Mouse (Mus musculus): ENCODE data around the gene Rftn2. TPM values are rescaled to one million over a fixed set of nuclear protein-coding genes. Genes with fewer than 3 reads are reported as not detected.
A peak's percentile ranks its signal among the peaks of the same experiment; 100 is the strongest.
"Not testable (repeated sequence)": the region's sequence is repeated elsewhere in the genome, so short reads cannot be mapped to it uniquely, and the experiment has no call there.

Rftn2 gene
- polyA plus RNA-seq, 1 experiment from 2014 or later, result 9.7 TPM

DNA sequence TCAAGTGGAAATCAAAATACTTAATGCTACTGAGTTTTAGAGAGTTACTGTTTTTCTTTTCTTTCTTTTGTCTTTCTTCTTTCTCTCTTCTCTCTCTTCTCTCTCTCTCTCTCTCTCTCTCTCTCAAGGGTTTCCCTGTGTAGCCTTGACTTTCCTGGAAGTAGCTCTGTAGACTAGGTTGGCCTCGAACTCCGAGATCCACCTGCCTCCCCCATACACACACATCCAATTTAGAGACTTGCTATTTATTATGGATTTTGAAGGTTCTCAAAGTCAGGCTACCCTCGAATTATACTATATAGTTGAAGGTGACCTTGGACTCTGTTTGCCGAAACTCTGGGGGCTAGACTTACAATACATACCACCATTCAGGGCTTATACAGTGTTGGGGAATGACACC lies 94.3 kb downstream of the Rftn2 start:
- Histone ChIP-seq H3K4me1 (peaks cover 25% of the 10 kb centered on the region), H3K4me2 (peak overlapping the region; percentile 68), H3K9me3 (replicated peaks) (no peaks in the 10 kb centered on the region), H3K4me3 (replicated peaks) (peak overlapping the region; percentile 100), H3K27ac (replicated peaks) (no peak overlapping the region), H3K27me3 (replicated peaks) (no peaks in the 10 kb centered on the region), H3K36me3 (no peaks in the 10 kb centered on the region), H3K9ac (replicated peaks) (peak overlapping the region; percentile 99)
- WGBS, result 74% methylated on average over 4 of the region's 4 CpGs
- no peak for ATAC-seq (ENCODE audit: low FRiP score)

DNA sequence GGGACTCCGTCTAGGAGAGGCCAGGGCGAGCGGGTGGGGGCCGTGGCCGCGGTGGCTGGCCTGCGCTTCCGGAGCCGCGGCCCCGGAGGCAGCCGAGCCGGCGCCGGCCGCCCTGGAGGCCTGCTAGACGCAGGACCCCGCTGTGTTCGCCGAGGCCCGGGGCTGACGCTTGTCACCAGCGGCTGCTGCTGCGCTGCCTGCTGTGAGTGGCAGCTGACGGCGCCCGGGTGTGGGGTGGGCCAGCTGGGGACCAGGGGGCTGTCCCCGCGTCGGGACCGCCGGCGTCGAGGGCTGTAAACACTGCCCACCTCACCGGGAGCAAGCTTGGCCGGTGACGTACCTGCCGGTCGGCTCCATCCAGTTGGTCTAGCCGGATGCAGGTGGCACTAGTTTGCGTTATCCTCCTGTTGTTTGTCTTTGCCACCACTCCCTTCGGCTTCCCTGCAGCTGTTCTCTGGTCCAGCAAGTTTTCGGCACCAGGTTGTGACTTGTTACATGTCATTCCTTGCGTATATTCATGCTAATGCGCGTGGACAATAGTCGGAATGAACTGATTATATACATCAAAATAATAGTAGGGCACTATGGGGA lies 95.1 kb downstream of the Rftn2 start:
- peak; percentile 87 for ATAC-seq (ENCODE audit: low FRiP score)
- H3K4me2 ChIP-seq, result peak overlapping the region; percentile 68

DNA sequence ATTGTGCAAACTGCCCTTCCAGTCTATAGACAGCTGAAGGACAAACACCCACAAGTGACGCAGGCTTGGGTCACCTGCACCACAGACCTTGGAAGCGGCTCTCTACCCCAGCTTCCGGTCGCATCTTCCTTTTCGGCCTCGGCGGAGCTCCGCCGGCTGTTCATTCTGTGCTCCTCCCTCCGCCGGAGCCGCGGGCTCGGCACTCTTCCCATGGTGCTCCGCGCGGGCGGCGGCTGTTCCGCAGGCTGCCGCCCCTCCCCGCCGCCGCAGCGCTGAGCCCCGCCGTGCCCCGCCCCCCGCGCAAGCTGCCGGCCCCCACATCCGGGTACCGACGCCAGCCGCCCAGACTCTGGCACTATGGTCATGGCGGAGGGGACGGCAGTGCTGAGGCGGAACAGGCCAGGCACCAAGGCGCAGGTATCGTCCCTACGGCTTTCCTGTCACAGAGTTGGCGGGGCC lies 95.6 kb downstream of the Rftn2 start, which contains the start of gene Mob4:
Gene Mob4, plus strand, starts transcription at position 289 of the 459 bp plus-strand sequence.
- Histone ChIP-seq H3K27ac (replicated peaks) (peak within 1 kb of the TSS; percentile 99), H3K4me2 (peak within 1 kb of the TSS; percentile 68), H3K9me3 (replicated peaks) (no peaks in the 10 kb centered on the region), H3K27me3 (replicated peaks) (no peaks in the 10 kb centered on the region), H3K4me3 (replicated peaks) (peak within 1 kb of the TSS; percentile 100), H3K36me3 (no peaks in the 10 kb centered on the region), H3K4me1 (peaks cover 25% of the 10 kb centered on the region), H3K9ac (replicated peaks) (peak within 1 kb of the TSS; percentile 99)
- peak; percentile 98 for ATAC-seq (ENCODE audit: low FRiP score)
- WGBS, result under 1% methylated on average over 42 of the region's 42 CpGs

More for the DNA sequence above, 95.1 kb downstream of the Rftn2 start:
- Histone ChIP-seq H3K4me3 (replicated peaks) (peak overlapping the region; percentile 100), H3K36me3 (no peaks in the 10 kb centered on the region), H3K4me1 (peaks cover 25% of the 10 kb centered on the region), H3K27me3 (replicated peaks) (no peaks in the 10 kb centered on the region), H3K27ac (replicated peaks) (peak overlapping the region; percentile 99), H3K9me3 (replicated peaks) (no peaks in the 10 kb centered on the region), H3K9ac (replicated peaks) (peak overlapping the region; percentile 99)
- under 1% methylated on average over 40 of the region's 47 CpGs for WGBS

DNA sequence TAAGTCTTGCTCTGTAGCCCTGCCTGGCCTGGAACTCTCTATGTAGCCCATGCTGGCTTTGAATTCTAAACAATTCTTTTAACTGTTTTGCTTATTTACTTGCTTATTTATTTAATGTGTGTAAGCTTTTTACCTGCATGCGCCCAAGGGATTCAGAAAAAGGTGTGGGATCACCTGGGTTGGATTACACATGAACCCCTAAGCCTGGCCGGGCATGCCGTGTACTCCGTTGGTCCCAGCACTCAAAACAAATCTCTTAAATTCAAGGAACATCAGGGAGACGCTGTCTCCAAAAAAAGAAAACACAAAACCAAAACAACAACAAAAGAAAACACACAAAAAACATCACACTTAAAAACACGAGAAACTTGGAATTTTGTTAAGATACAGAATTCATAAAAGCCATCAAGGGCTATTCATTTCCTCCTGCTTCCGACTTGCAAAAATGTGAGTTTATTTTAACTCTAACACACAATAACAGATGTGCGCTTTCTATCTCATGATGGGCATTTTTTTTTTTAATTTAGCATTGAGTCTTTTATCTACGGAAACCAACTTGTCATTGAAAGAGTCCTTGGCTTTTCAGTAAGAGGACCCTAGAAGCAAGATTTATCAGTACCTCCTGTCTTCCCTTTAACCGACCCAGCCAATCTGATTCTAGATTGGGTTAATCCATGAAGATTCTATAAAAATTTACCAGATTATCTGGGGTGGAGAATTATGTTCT lies 96.2 kb downstream of the Rftn2 start:
- Histone ChIP-seq H3K27ac (replicated peaks) (peak overlapping the region; percentile 99), H3K4me3 (replicated peaks) (peak overlapping the region; percentile 100), H3K9me3 (replicated peaks) (no peaks in the 10 kb centered on the region), H3K36me3 (no peaks in the 10 kb centered on the region), H3K9ac (replicated peaks) (peak overlapping the region; percentile 99), H3K27me3 (replicated peaks) (no peaks in the 10 kb centered on the region), H3K4me2 (peak overlapping the region; percentile 68), H3K4me1 (peaks cover 25% of the 10 kb centered on the region)
- WGBS, result 68% methylated on average over 10 of the region's 10 CpGs
- no peak for ATAC-seq (ENCODE audit: low FRiP score)

DNA sequence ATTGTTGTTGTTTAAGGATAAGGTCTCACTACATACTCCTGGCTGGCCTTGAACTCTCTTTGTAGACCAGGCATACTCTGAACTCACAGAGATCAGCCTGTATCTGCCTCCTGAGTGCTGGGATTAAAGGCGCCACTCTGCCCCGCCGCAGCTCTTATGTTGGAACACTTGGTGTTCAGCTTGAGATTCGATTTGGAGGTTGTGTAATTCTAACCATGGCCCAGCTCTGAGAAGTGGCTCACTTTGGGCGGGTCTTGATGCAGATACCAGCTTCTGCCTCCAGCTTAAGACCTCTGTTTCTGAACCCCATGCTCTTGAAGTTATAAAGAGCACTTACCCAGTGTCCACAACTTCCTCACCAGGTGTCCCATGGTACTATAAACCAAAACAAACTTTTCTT lies 96.9 kb downstream of the Rftn2 start:
- Histone ChIP-seq H3K4me2 (peak overlapping the region; percentile 68; the same call in 1 of the 2 replicates), H3K27me3 (replicated peaks) (no peaks in the 10 kb centered on the region), H3K4me3 (replicated peaks) (no peak overlapping the region), H3K9ac (replicated peaks) (no peak overlapping the region), H3K36me3 (no peaks in the 10 kb centered on the region), H3K27ac (replicated peaks) (no peak overlapping the region), H3K4me1 (peaks cover 25% of the 10 kb centered on the region), H3K9me3 (replicated peaks) (no peaks in the 10 kb centered on the region)
- 93% methylated on average over 5 of the region's 5 CpGs for WGBS
- ATAC-seq (ENCODE audit: low FRiP score), result no peak

DNA sequence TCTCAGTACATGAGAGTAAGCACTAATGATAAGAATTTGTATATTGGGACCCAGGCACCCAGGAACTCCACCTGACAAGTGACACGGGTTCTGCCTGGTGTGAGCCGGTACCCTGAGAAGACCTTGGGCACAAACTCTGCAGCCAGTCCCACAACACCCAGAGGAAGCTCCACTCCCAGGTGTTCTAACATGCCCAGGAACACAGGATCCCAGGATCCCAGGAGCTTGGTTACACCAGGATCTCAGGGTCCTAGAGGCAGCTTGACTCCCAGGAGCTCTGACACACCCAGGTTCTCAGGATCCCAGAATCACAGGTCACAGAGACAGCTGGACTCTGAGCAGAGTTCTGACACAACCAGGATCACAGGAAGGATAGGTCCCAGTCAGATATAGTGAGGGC lies 102.4 kb downstream of the Rftn2 start:
- not testable (repeated sequence) for H3K27me3 ChIP-seq (replicated peaks); H3K9me3 ChIP-seq (replicated peaks); H3K27ac ChIP-seq (replicated peaks); H3K4me2 ChIP-seq; ATAC-seq (ENCODE audit: low FRiP score); H3K4me3 ChIP-seq (replicated peaks); H3K9ac ChIP-seq (replicated peaks); H3K36me3 ChIP-seq; H3K4me1 ChIP-seq
- WGBS, result 93% methylated on average over 2 of the region's 2 CpGs

DNA sequence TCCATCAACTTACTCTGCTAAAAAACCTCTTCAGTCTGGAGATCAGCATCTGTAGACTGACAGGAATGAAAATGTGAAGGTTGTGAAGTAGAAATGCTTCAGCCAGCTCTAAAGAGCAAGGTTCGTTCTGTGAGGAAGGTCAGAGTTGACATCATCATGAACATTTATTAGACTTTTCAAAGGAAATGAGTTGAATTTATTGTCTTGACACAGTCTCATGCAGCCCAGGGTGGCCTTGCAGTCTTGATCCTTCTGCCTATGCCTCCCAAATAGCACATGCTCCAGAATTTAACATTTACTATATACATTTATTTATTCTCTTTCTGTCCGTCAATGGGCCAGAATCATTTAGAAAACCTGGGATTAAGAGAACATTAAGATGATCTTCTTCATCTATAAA lies 103.0 kb downstream of the Rftn2 start:
- Histone ChIP-seq H3K4me1 (no peaks in the 10 kb centered on the region), H3K9me3 (replicated peaks) (no peaks in the 10 kb centered on the region), H3K4me2 (no peak overlapping the region), H3K4me3 (replicated peaks) (no peak overlapping the region), H3K9ac (replicated peaks) (no peak overlapping the region), H3K27ac (replicated peaks) (no peak overlapping the region), H3K27me3 (replicated peaks) (no peaks in the 10 kb centered on the region), H3K36me3 (no peaks in the 10 kb centered on the region)
- no peak for ATAC-seq (ENCODE audit: low FRiP score)
- 88% methylated on average over 2 of the region's 2 CpGs for WGBS

DNA sequence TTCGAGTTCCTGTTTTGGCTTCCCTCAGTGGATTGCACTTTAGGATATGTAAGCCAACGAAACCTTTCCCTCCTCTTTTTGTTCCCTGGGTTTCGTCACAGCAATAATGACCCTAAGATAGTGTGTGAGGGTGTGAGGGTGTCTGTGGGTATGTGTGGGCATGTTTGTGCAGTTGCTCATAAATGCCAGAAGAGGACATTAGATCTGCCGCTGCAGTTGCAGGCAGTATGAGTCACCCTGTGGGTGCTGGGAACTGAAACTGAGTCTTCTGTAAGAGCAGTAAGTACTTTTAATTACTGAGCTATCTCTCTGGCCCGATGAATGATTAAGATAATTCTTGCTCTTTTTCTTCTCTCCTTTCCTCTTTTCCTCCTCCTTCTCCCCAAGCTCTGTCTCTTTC lies 103.5 kb downstream of the Rftn2 start:
- no peak for ATAC-seq (ENCODE audit: low FRiP score)
- Histone ChIP-seq H3K9me3 (replicated peaks) (no peaks in the 10 kb centered on the region), H3K4me2 (no peak overlapping the region), H3K27ac (replicated peaks) (no peak overlapping the region), H3K4me1 (no peaks in the 10 kb centered on the region), H3K27me3 (replicated peaks) (no peaks in the 10 kb centered on the region), H3K9ac (replicated peaks) (no peak overlapping the region), H3K4me3 (replicated peaks) (no peak overlapping the region), H3K36me3 (no peaks in the 10 kb centered on the region)
- 86% methylated on average over 5 of the region's 5 CpGs for WGBS

Other genes with a start within 250 kb of the Rftn2 start
- 258 and 272 TPM in 2 replicates for gene Sf3b1, start 199.3 kb downstream of the Rftn2 start, polyA plus RNA-seq (2015; fragmentation: Nextera tagmentation; extraction: Ambion mirVana)
- 24.4 and 28.4 TPM in 2 replicates for gene Coq10b, start 174.0 kb downstream of the Rftn2 start, polyA plus RNA-seq (2015; fragmentation: Nextera tagmentation; extraction: Ambion mirVana)
- gene Hspe1, start 138.7 kb downstream of the Rftn2 start, polyA plus RNA-seq (2015; fragmentation: Nextera tagmentation; extraction: Ambion mirVana), result 253 and 287 TPM in 2 replicates
- 280 and 346 TPM in 2 replicates for gene Hspd1, start 138.5 kb downstream of the Rftn2 start, polyA plus RNA-seq (2015; fragmentation: Nextera tagmentation; extraction: Ambion mirVana)
- 168 and 169 TPM in 2 replicates for gene Mob4, start 95.6 kb downstream of the Rftn2 start, polyA plus RNA-seq (2015; fragmentation: Nextera tagmentation; extraction: Ambion mirVana)
- gene Mars2, start 10.4 kb upstream of the Rftn2 start, polyA plus RNA-seq (2015; fragmentation: Nextera tagmentation; extraction: Ambion mirVana), result 2.4 and 2.5 TPM in 2 replicates
- gene Boll, start 136.7 kb upstream of the Rftn2 start, polyA plus RNA-seq (2015; fragmentation: Nextera tagmentation; extraction: Ambion mirVana), result 0.10 and 0.29 TPM in 2 replicates
- gene Plcl1, start 179.1 kb upstream of the Rftn2 start, polyA plus RNA-seq (2015; fragmentation: Nextera tagmentation; extraction: Ambion mirVana), result 3.4 and 4.1 TPM in 2 replicates

Data from neural tube, embryonic 15.5 days (tissue).